Mouse (Mus musculus): Measurements from ENCODE around the gene B3gnt5.

Gene B3gnt5

GRCm38 (mm10) chr16:19760074-19760473, at the start of gene B3gnt5:
Gene B3gnt5 (plus strand): TSS chr16:19760208.
- in situ Hi-C loops (cut with MboI, MseI) = loop anchor here (25.0 kb wide), 1 partner anchor 702 kb away; no protein-coding TSS in a partner anchor

GRCm38 (mm10) chr16:19720959-19721358, 39.0 kb upstream of the B3gnt5 start:
- in situ Hi-C loops (cut with MboI, MseI) = loop anchor here (5.0 kb wide), 1 partner anchor 126 kb away; no protein-coding TSS in a partner anchor

- in situ Hi-C loops (cut with MboI, MseI) = loop anchor here (5.0 kb wide), 1 partner anchor 123 kb away; no protein-coding TSS in a partner anchor
Measured at GRCm38 (mm10) chr16:19724139-19724538, 35.9 kb upstream of the B3gnt5 start.

GRCm38 (mm10) chr16:19732896-19733295, 27.1 kb upstream of the B3gnt5 start:
- in situ Hi-C loops (cut with MboI, MseI) = no loop called here

- in situ Hi-C loops (cut with MboI, MseI) = loop anchor here (25.0 kb wide), 1 partner anchor 702 kb away; no protein-coding TSS in a partner anchor
Measured at GRCm38 (mm10) chr16:19760505-19761496, 793 bp downstream of the B3gnt5 start.

DNA sequence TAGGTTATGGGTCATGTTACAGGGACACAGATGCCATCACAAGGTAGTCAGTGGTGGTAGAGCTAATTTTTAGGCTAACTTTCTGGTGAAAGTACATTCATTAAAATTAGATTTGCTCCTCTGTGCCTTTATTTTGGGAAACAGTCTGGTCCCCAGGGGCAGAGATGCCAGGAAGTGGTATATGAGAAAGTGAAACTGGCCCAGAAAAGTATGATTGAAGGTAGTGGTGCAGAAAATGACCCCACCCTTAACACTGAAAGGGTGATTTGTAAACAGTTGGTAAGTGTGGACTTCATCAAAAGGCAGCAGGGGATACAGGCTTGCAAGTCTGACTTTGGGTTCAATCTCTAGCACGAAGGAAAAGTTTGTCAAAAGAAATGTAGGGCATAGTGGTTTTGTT, 1.7 kb downstream of the B3gnt5 start:
- in situ Hi-C loops (cut with MboI, MseI) = loop anchor here (25.0 kb wide), 1 partner anchor 701 kb away; no protein-coding TSS in a partner anchor

DNA sequence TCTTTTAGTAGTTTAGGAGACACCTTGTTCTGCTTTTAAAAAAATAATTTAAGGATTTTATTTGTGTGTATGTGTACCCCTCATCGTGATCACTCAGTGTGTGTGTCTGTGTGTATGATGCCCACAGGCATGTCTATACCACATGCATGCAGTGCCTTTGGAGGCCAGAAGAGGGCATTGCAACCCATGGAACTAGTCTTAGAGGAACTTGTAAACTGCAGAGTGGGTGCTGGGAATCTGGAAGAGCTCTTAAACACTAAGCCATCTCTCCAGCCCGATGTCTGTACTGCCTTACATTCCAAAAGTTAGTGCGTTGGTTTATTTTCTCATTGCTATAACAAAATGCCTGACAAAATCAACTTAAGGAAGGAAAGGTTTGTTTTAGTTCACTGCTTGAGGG, 6.1 kb downstream of the B3gnt5 start:
- in situ Hi-C loops (cut with MboI, MseI) = loop anchor here (25.0 kb wide), 1 partner anchor 696 kb away; no protein-coding TSS in a partner anchor

DNA sequence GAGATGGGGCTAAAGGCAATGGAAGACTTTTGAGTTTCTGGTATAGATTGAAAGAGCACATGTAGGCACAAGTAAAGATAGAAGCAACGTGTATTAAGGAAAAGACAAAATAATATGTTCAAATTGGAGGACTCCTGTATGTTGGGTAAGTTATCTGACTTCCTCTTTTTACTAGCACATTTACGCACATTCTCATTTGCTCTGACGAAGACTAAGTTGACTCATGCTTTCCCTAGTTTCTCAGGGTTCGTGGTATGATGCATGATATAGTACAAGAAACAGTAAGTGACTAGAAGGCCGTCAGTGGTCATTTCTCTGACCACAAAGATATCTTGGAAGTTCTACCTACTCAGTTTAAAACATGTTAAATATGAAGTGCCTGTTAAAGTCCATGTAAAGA, 8.0 kb downstream of the B3gnt5 start:
- in situ Hi-C loops (cut with MboI, MseI) = loop anchor here (25.0 kb wide), 1 partner anchor 694 kb away; no protein-coding TSS in a partner anchor

GRCm38 (mm10) chr16:19772013-19772412, 12.0 kb downstream of the B3gnt5 start:
- in situ Hi-C loops (cut with MboI, MseI) = loop anchor here (25.0 kb wide), 1 partner anchor 690 kb away; no protein-coding TSS in a partner anchor

- in situ Hi-C loops (cut with MboI, MseI) = no loop called here
Measured at GRCm38 (mm10) chr16:19786386-19787090, 26.5 kb downstream of the B3gnt5 start.

GRCm38 (mm10) chr16:19789914-19790313, 29.9 kb downstream of the B3gnt5 start:
- in situ Hi-C loops (cut with MboI, MseI) = no loop called here

DNA sequence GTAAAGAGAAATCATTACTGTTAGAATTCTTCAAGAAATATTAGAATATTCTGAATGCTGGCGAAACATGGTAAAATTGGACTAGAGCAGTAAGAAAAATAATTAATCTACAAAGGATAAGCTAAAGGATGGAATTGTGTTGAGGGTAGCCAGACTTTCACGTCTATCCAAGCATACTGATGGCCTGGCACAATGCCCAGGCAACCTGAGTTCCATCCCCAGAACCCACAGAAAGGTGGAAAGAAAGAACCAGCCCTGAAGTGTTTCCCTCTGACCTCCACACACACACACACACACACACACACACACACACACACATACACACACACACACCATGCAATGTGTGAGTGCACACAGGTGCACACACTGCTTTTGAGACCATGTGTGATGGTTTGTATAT, 58.8 kb downstream of the B3gnt5 start:
- in situ Hi-C loops (cut with MboI, MseI) = loop anchor here (25.0 kb wide), 1 partner anchor 532 kb away; no protein-coding TSS in a partner anchor
